Mouse (Mus musculus) fat pad, adult 2 months (tissue): ENCODE measurements at regions not wholly inside any gene's neighbourhood (a gene's known extent, or its start where the extent isn't known, plus 50 kb on each side); places are given as distances from the start of the nearest gene placed in this dataset.

ENCODE experiments used
- DNase-seq: peaks from one replicate; pipeline ENCODE4 v3.0.0-alpha.2; 2011; ENCODE audit warnings: low read depth, low spot score; ENCODE audit errors: extremely low read depth

GRCm38 (mm10) chr10:17237918-17238850 lies 484.8 kb upstream of the Cited2 start:
- no peak for DNase-seq

- no peak for DNase-seq
These were observed 474.7 kb upstream of the Cited2 start for GRCm38 (mm10) chr10:17248270-17248669.

DNA sequence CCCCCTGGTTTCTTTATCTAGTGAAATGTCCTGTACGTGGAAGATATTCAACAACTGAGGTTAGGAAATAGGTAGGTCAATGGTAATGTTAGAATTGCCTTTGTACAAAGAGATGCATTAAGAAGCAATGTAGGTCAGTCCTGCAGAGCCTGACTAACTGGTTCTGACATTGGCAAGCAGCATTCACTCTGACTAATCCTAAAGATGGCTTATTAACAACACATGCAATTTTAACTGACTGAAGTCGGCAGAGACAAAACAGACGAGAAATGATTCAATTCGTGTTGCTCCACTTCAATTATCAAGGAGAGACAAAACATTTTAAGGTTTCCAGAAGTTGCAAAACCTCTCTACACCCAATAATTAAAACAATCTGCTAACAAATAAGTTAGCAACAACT lies 470.0 kb upstream of the Cited2 start:
- peak; percentile 96 for DNase-seq

- no peak for DNase-seq
These were observed 462.9 kb upstream of the Cited2 start for GRCm38 (mm10) chr10:17260154-17260553.

- no peak for DNase-seq
These were observed 462.4 kb upstream of the Cited2 start for GRCm38 (mm10) chr10:17260615-17261014.

- DNase-seq = no peak
These were observed 461.7 kb upstream of the Cited2 start for GRCm38 (mm10) chr10:17261192-17261824.

GRCm38 (mm10) chr10:17261825-17262205 lies 461.2 kb upstream of the Cited2 start:
- no peak for DNase-seq

GRCm38 (mm10) chr10:17272646-17273045 lies 450.4 kb upstream of the Cited2 start:
- DNase-seq = no peak

- no peak for DNase-seq
These were observed 449.2 kb upstream of the Cited2 start for GRCm38 (mm10) chr10:17273855-17274254.

- DNase-seq = no peak
These were observed 447.8 kb upstream of the Cited2 start for GRCm38 (mm10) chr10:17275214-17275613.

GRCm38 (mm10) chr10:17277911-17278310 lies 445.1 kb upstream of the Cited2 start:
- DNase-seq = no peak

- no peak for DNase-seq
These were observed 438.2 kb upstream of the Cited2 start for GRCm38 (mm10) chr10:17284858-17285257.

DNA sequence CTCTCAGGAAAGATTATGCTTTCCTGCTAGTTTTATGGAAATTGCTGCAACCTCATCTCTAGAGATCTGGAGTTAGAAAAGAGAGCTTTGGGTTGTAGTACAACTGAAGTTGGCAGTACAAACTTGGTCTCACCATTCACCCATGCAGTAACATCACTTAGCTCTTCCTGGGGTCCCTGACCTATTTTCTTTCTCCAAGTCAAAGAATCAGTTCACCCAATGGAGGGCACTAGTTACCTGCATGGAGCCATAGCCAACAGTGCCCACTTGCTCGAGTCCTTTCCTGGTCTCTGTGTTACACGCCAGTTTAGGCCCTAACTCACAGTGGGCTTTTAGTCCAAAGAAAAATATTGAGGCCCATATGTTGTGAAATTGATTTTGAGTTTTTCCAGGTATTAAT lies 435.9 kb upstream of the Cited2 start:
- no peak for DNase-seq

DNA sequence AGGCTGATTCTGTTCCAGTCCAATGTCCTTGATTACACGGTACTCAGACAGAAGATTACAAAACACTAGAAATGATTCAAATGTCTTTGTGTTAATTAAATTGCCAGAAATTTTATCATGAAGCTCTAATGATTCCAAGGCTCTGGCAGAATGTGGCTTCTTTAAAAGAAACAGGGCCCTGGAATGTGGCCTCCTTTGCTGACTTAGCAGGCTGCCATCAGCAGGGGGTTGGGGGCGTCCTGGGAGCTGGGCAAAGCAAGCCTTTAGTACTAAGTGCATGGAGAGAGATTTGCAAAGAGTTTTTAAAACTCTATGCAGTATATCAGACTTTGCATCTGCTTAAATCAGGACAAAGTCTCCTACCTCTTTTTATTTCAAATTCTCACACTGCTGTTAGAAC lies 434.8 kb upstream of the Cited2 start:
- no peak for DNase-seq

- DNase-seq = no peak
These were observed 430.7 kb upstream of the Cited2 start for GRCm38 (mm10) chr10:17292331-17292730.

DNA sequence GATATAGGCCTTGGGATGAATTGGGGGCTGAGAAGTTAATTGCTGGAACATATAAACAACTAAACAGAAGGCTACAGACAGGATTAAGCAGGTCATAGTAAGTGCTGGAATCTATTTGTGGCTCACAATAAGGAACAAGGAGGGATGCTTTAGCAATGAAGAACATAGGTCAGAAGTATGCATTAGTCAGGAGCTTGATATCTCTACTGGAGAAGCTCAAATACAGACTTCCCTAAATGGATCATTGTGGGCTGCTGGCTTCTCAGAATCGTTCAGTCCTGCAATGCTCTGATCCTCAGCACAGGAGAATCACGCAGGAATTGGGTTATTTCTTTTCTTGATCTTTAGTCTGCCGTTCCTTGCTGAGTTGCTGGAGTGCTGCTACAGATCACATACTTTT lies 428.6 kb upstream of the Cited2 start:
- DNase-seq = no peak

- DNase-seq = no peak
These were observed 427.9 kb upstream of the Cited2 start for GRCm38 (mm10) chr10:17295157-17295556.

- no peak for DNase-seq
These were observed 423.4 kb upstream of the Cited2 start for GRCm38 (mm10) chr10:17299600-17299999.

GRCm38 (mm10) chr10:17326724-17327123 lies 396.3 kb upstream of the Cited2 start:
- peak; percentile 13 for DNase-seq

- DNase-seq = no peak
These were observed 392.0 kb upstream of the Cited2 start for GRCm38 (mm10) chr10:17330904-17331606.

GRCm38 (mm10) chr10:17331607-17332008 lies 391.4 kb upstream of the Cited2 start:
- DNase-seq = no peak
